Mouse (Mus musculus) adrenal gland, adult (tissue): ENCODE results near the gene Top1.

Experiments
- DNase-seq, 2 experiments: peaks; one replicate each; pipeline ENCODE4 v3.0.0; 2022 to 2023; ENCODE audit warnings: low spot score in 1 of 2; ENCODE audit not compliant: inconsistent age in 2 of 2

The Top1 gene

DNA sequence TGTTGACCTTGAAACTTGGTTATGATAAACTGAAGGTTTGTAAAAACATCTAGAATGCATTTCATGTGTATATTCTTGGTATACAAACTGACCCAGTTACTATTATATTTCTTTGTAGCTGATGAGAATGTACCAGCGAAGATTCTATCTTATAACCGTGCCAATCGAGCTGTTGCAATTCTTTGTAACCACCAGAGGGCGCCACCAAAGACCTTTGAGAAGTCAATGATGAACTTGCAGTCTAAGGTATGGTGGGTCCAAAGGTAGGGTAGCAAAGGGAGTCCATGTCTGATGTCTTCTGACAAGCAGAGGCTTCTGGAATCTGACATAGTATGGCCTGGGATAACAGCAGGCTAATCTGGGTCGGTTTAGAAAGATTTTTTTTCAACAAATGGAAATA is 71.6 kb downstream of the Top1 start:
- peak in 1 of 2 experiments; percentile 73 for DNase-seq

DNA sequence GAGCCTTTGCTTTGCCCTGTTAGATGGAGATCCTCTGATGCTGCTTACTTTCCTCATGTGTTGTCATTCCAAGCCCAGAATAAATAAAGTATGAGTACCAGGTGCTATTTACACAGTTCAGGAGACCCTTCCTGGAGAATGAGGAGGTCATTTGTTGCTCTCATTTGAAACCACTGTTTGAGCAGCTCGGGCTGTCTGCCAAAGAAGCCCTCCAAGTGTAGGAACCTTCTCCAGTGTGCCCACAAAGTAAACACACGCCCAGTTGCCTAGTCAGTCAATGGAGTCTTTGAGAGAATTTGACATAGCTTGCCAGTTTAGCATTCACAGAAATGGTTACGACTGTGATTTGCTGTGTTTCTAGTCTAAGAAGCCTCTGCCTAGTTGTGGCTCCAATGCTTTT is 73.1 kb downstream of the Top1 start:
- no peak for DNase-seq

DNA sequence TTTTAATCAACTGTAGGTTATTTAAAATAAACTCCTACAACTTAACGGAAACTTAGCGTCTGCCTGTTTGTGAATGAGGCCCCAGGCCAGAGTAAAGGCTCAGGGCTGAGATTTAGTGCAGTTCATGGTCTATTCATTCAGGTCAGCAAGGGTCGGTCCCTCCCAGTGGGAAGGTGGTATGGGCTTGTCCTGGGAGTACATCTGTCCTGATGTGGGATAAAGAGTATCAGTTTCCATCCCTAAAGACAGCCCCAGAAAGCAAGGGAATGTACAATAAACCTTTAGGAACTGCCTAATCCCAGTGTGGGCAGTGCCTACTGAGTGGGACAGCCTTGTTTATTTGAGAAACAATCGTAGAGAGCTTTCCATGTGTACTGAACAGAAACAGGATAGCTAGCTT is 77.0 kb downstream of the Top1 start:
- no peak for DNase-seq

DNA sequence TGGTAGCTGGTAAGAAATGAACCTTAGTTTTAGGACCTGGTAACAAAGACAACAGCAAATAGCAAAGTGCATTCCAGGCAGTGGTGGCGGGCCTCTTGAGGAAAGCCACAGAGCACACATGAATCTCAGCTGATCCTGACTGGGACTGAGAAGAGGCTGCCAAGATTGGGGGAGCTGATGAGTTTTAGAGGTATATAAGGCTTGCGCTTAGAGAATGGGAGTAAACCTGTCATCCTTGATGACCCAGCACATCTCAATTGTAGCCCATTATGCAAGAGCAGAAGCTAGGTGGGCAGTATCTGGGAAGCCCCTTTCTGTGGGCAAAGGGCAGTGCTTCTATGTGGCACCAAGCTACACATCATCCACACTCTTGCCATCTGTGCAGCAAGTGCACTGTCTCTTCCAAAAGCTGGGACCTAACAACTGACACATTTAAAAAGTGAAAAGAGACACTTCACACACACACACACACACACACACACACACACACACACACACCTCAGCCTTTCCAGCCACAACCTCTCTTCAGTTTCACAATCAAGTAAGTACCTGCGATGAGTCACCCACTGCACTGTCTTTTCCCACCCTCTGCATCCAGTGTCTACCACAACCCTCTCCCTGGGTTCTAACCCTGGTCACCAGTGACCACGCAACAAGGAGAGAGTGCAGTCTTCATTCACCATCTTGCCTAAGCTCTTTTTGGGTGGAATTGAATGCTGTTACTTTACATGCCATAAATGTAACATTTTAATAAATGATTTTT is 78.1 kb downstream of the Top1 start:
- DNase-seq = no peak

DNA sequence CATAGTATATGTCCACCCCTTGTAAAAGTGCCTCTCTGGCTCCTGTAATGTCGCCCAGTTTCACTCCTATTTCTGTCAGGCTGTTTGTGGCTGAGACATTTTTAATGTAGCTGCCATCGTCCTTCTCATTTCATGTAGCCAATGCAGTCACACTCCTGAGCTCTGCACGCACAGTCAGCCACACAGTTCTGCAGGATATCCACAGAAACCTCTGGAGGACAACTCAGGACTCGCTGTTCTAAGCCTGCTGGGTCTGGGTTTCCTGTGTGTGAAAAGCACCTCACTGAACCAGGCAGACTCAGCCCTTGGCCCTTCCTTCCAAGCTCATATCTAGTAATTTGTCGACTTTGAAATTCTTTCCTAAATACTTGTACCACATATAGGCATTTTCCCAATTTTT is 78.8 kb downstream of the Top1 start:
- DNase-seq = no peak

DNA sequence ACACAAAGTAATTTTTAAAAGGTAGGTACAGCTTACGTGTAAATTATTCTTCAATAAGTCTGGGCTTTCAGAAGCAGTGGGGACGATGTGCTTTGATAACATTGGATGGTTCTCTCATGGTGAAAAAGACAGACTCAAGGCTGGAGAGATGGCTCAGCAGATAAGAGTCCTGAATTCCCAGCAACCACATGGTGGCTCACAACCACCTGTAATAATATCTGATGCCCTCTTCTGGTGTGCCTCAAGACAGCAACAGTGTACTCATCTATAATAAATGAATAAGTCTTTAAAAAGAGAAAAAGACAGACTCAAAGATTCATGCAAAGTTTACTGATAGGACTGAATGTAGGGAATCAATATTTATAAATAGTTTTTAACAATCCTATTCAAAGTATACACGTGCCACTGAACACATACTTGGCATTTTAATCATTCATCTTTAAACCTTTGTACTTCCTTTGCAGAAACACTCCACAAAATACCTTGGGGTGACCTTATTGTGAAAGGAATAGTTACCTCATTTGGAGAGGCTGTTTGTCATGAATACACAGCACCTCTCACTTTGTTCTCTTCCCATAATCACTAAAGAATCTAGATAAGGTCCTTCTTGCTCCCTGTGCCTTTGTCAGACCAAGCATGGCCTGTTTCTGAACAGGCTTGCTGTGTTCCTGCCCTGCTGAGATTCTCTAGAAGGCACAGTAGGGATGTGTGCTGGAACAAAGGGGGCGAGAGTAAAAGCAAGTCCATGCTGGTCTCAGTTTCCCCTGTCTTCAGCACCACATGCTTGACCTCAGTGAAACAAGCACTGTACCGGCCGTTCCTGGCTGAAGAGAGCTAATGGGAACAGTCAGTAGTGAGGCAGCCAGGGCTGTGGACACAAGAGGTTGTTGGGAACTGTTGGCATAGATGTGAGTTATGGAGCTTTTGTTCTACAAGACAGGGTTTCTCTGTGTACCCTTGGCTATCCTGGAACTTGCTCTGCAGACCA is 80.5 kb downstream of the Top1 start:
- DNase-seq = no peak

DNA sequence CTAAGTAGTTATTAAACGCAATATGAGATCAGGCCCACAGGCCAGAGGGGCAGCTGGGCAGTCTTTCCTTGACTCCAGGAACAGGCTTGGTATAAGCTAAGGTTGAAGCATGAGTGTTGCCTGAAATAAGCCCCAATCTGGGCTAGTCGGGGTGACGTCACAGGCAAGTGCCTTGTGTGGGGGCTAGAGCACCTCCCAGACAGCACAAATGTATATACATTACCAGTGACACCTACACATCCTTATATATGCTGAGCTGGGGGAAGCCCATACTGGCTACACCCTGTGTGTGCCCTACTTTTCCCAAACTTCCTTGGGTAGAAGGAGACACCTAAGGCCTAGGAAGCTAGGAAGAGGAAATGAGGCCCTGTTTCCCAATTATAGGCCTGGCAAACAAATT is 83.3 kb downstream of the Top1 start:
- DNase-seq = peak in 1 of 2 experiments; percentile 8

DNA sequence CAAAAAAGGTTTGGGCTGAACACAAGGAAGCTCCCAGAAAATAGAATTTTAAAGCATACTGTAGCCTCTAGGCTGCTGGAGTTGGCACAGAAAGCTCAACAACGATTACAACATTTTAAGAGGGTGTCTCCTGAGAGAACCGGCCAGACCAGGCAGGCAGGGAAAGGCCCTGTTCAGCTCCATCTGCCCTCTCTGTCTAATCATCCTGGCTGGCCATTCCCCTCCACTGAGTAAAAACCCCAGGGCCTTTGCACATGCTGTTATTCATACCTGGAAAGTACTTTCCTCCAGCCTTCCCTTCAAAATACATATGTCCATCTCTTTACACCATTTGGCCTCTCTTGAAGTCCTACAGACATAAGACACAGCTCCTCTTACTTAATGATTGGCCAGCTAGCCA is 83.7 kb downstream of the Top1 start:
- DNase-seq = peak in 1 of 2 experiments; percentile 13

DNA sequence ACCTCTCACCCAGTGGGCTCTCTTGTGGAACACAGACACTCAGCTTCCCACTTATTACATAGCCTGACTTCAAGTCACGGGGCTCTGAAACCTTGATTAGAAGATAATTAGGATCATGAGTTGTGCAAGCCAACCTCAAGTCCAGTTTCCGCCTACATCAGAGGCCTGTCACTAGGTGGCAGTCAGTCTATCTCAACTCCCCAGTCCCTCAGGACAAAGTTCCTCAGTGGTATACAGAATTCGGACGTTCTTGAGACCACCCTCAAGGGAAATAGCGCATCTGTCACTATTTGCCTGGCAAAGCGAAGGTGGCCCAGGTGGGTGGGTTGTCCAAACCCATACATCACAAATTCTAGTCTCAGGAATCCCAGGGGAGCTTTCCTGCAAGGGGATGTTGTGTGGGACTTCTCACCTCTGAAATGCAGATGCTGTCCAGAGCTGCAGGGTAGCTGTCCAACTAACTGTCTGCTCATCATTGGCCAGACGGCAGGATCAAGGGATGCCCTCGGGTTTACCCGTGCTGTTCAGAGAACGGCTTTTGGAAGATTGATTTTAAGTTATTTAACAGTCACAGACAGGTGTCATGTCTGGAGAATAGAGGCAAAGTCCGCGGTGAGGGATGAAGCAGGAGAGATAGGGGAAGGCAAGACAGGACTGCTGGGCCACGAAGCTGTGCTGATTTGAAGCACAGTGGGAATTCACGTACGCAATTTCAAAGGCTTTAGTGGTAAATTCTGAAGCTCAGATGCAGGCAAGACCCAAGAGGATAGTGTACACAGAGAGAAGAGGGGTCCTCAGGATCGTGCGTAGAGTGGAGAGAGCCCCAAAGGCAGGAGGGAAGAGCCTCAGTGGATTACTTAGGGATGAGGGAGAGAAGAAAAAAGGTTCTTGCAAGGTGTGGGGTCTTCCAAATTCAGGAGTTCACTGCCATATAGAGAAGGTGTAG is 84.4 kb downstream of the Top1 start:
- DNase-seq = peak; percentile 48 to 86

DNA sequence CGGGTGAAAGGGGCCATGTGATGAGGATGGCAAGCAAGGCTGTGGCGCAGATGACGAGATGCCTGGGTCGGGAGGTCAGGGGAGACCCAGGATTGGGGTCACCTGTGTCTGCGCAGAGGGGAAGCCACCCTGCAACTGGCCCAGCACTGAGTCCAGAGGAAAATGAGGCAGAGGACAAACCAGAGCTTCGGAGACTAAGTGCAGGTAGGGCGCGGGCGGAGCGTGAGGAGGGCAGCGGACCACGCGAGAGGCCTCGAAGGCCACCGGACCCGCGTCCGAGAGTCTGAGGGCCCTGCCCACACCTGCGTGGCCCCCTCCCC is 85.1 kb downstream of the Top1 start:
- no peak for DNase-seq

DNA sequence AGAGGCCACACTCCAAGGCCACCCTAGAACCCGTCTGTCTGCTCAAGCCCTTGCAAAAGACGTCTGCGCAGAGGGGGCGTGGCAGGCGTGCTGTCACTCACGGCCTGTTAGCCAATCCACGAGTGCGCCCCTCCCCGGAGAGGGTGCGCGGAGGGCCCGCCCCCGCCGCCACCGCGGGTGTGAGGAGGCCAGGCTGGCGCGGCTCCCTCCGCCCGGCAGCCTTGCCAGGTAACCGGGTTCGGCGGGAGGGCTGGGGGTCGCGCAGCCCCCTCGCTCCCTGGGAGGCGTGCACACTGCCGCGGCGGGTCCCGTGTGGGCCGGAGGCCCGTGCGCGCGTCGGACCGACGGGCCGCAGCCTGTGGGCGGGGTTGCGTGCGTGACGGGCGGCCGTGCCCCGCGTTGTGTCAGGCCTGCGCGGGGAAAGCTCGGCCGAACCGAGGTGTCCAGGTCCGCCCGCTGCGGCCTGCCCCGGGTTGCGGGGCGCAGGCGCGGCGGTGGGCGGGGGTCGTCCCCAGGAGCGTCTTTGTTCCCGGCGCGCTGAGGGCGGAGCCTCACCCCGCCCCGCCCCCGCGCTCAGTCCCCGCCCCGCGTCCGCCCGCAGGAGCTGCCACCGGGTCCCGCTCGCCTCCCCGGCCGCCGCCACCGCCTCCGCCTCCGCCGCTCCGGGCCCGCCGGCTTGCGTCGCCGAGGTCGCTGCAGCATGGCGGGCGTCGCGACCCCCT is 85.6 kb downstream of the Top1 start, which contains the start of gene Plcg1:
Plcg1 (plus strand) TSS at position 184 of the 722 bp plus-strand sequence.
- peak; percentile 94 to 98 for DNase-seq

DNA sequence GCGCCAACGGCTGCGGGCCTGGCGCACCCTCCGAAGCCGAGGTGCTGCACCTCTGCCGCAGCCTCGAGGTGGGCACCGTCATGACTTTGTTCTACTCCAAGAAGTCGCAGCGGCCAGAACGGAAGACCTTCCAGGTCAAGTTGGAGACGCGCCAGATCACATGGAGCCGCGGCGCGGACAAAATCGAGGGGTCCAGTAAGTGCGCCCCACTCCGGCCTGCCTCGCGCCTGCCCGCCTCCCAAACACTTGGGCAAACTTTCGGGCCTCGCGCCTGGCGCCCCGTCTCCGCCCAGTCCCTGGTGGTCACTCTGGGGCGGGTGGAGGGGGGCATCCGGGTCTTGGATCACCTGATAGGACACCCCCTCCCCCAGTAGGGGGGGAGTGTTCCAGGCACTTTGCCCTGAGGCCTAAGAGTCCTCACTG is 86.2 kb downstream of the Top1 start:
- peak; percentile 77 to 91 for DNase-seq

DNA sequence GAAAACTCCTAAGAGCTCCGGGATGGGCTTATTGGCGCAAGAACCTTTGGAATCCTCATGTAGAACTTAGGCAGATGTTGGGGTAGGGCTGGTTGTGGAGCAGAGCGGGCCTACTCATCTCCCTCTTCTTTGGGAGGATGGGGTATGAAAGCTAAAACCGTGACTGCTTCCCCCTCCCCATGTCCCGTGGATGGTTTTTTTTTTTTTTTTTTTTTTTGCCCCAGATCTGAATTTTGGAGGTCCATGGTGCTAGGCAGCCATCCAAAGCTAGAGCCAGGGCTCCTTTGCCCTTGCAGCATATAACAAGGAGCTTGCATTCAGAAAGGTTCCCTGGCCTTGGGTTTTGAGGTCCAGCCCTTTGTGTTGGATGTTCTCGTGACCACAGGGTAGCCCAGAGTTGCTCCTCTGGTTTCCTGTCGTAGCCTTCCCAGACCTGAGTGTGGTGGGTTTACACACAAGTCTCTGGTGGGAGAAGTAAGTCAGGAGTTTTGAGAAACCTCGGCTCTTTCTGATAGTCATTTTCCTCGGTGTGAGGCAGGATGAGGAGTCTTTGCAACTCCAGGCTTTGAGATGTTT is 86.8 kb downstream of the Top1 start:
- peak in 1 of 2 experiments; percentile 53 for DNase-seq

DNA sequence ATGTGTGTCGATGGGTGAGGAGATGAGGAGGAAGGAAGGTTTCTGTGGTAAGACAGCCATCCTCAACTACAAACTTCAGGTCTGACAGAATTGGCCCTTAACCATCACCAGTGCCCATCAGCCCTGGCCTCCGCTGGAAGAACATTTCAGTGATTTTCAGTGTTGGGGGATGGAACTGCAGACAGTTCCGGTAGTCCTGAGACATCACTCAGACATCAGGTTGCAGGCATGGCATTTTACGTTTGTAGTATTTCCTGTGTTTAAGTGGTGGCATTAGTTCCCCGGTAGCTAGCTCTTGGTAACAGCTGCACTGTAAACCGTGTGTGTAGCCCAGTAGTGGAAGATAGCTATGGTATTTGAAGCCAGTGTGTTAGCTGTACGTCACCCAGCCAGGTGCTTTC is 87.4 kb downstream of the Top1 start:
- DNase-seq = no peak

DNA sequence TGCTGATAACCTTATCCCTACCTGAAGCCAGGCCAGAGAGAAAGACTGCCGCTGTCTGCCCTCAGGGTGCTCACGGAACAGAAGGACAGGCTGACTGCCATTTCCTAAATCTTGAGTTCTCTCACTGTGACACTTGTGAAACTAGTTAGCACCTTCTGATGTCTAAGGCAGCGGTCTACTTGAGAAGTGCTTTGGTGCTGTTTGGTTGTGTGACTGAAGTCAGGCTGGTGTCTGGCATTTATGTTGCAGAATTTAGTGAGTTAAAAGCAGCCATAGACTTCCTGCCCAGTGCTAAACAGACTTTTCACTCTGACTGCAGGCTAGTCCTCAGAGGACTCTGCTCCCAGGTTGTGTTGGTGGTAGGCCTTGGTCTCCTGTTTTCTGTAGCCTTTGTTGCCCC is 88.6 kb downstream of the Top1 start:
- DNase-seq = no peak

DNA sequence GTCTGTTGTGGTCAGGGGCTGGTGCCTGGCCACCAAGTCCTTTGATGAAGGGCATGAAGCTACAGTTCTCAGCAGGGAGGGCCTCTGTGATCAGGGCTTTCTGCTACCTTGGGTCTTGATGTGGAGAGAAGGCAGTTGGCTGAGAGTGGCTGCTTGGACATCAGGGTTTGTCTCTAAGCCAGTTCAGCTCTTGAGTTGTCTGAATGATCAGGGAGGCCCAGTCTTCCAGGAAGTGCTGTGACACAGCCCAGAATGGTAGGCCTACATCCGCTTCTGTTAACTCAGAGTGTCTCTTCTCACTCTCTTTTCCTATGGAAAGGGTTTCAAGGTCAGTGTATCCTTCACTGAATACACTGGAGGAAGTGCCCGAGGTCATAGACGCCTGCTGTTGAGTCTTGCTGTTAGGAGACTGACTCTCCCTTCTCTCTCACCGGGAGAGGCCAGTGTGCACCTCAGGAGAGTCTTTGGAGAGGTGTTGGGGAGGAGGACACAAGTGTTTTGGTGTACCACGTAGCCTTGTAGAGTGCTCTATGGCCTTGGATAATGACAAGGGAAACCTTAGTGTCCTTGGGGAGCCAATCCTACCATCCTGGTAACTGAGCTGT is 90.1 kb downstream of the Top1 start:
- DNase-seq = peak in 1 of 2 experiments; percentile 75

DNA sequence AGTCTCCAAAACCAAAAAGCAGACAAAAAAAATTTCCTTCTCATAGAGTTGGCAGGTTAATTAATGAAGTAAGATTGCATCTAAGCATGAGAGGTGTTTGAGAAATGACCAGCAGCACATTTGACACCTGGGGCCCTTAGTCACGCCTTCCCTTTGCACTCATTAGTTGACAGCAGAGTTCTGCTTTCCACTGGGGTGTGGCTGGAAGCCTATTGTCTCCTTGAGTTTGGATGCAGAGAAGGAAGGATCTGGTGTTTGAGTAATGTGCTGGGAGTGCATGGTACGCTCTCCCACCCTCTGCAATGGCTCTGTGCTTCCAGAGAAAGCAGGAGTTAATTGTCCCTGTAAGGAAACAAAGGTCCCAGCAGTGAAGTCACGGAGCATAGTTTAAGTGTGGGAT is 90.8 kb downstream of the Top1 start:
- no peak for DNase-seq

DNA sequence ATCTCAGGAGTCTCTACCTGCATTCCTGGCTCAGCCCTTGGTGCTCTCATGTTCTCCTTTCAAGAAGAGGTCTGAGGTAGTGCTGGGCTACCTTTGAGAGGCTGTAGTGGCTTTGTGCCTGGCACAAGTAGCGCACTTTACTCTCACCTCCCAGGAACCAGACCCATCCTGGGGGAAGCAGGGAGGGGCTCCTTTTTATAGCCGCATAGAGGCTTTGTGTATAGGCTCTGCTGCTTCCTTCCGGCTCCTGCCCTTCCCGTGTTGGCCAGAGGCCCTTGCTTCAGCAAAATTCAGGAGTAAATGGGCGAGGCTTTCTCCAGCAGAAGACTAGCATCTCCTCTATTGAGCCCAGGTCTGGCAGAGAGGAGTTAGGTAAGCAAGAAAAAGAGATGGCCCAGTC is 92.7 kb downstream of the Top1 start:
- DNase-seq = no peak

DNA sequence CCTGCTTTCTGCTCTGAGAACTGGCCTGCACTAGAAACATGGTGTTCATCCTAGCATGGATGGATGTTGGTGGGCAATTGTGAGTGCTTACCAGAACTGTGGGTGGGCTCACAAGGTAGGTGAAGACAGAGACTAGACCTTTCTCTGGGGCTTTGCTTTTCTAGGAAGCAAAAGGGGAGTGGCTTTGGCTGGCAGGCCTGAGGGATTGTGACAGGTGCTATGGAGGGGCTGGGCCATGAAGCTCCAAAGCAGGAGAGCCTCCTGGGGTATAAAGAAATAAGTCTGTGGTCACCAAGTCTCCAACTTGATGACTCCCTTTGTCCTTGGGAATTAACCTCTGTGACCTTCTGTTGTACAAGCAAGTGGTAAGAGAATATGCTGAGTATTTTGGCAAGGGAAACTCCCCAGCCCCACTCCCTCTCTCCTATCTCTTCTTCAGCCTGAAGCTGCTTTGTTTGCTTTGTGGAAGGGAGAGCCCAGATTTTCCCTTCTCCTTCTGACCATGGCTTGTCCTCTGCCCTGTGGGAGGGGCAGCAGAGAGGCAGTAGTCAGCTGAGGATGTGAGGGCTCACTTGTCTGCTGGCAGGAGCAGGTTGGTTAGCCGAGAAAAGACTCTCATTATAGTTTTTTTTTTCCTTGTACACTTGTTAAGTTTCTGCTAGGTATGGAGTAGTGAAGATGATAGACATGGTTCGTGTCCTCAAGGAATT is 94.1 kb downstream of the Top1 start:
- DNase-seq = no peak
